Mouse (Mus musculus) heart, embryonic 13.5 days (tissue): ENCODE data around the gene Rac2. TPM values are rescaled to one million over a fixed set of nuclear protein-coding genes. Genes with fewer than 3 reads are reported as not detected.

Experiments used
- ATAC-seq: fragments of 200-750 bp; cut with Nextera tagmentation; 2 replicates; pipeline ENCODE4 v1.8.0; 2017; ENCODE audit warnings: moderate TSS enrichment; ENCODE audit not compliant: insufficient number of reproducible peaks, low FRiP score, low TSS enrichment; ENCODE audit errors: extremely low read depth
- H3K27ac ChIP-seq: fragments of 300-500 bp; sonication (generic); replicated peaks from 2 replicates; pipeline ENCODE4 v1.5.1; 2015; ENCODE audit warnings: moderate library complexity, mild to moderate bottlenecking, inconsistent platforms
- H3K27me3 ChIP-seq: fragments of 300-500 bp; sonication (generic); replicated peaks from 2 replicates; pipeline ENCODE4 v1.6.1; 2015; ENCODE audit warnings: mild to moderate bottlenecking, inconsistent platforms
- H3K36me3 ChIP-seq: fragments of 300-500 bp; sonication (generic); 2 replicates; pipeline ENCODE4 v1.6.1; 2015; ENCODE audit warnings: mild to moderate bottlenecking, inconsistent platforms
- H3K4me1 ChIP-seq: fragments of 300-500 bp; sonication (generic); 2 replicates; pipeline ENCODE4 v1.6.1; 2015; ENCODE audit warnings: inconsistent platforms
- H3K4me2 ChIP-seq: fragments of 300-500 bp; sonication (generic); 2 replicates; pipeline ENCODE4 v1.6.1; 2015; ENCODE audit warnings: inconsistent platforms, mild to moderate bottlenecking, moderate library complexity
- H3K4me3 ChIP-seq: fragments of 300-500 bp; sonication (generic); 2 replicates; pipeline ENCODE4 v1.5.1; 2015; ENCODE audit warnings: moderate library complexity, mild to moderate bottlenecking, inconsistent platforms
- H3K9ac ChIP-seq: fragments of 300-500 bp; sonication (generic); 2 replicates; pipeline ENCODE4 v1.6.1; 2015; ENCODE audit warnings: inconsistent platforms, mild to moderate bottlenecking, moderate library complexity
- H3K9me3 ChIP-seq: fragments of 300-500 bp; sonication (generic); 2 replicates; pipeline ENCODE4 v1.6.1; 2016; ENCODE audit warnings: inconsistent platforms
- WGBS: fragments of 180-500 bp; shearing (Covaris S2); methylation state at CpG from one replicate; pipeline ENCODE4 v1.1.7; 2015; ENCODE audit warnings: mixed read lengths; 5-methylcytosine and 5-hydroxymethylcytosine counted together
- polyA plus RNA-seq: library from polyadenylated mRNA; unstranded; fragments of >200 nt; fragmentation: Nextera tagmentation; extraction: Ambion mirVana; gene quantifications from 2 replicates; pipeline ENCODE4 v1.2.1, GENCODE M21; 2015

The Rac2 gene
- polyA plus RNA-seq, 1 experiment from 2014 or later = 7.6 TPM

DNA sequence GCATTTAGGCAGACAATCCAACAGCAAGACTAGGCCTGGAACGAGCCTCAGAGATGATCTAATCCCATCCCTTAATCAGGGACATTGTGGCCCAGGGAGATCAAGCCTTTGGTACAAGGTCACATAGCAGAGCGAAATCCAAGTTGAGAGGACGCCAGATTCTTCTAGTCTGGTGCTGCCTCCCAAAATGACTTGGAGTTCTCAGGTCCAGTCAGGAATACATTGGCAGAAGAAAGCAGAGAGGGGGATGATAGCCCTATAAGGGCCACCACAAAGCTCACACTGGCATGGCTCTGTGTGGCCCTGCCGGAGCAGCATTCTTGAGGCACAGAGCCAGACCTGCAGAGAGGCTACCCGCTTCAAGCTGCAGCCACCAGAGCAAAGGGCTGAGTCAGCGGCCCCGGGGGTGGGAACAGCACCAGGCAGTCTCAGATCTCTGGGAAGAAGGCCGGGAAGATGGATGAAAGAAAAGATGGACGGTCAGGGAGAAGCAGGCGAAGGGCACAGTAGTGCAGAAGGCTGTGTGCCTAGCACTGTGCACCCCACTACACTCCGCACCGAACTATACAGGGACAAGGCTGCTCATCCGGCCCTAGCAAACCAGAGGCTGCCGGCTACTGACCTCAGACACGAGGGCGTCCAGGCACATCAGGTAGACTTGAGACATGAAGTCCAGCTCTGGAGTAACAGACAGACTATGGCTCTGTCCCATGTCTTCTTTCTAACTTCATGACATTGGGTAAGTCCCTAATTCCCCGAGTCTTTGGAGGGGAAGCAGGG is 41.7 kb downstream of the Rac2 start, which contains the start of gene C1qtnf6:
Gene C1qtnf6 (minus strand): TSS at position 746 of the 780 bp plus-strand sequence.
- H3K27me3 ChIP-seq = no peaks in the 10 kb centered on the region
- H3K4me1 ChIP-seq = peaks cover 48% of the 10 kb centered on the region
- H3K4me3 ChIP-seq = peak within 1 kb of the TSS; percentile 46
- peak within 1 kb of the TSS; percentile 88 for H3K27ac ChIP-seq
- WGBS = 59% methylated on average over 17 of the region's 17 CpGs
- peak within 1 kb of the TSS; percentile 68 for H3K4me2 ChIP-seq
- H3K36me3 ChIP-seq = peaks cover 6% of the 10 kb centered on the region
- no peak for ATAC-seq
- peak within 1 kb of the TSS; percentile 85 for H3K9ac ChIP-seq
- no peaks in the 10 kb centered on the region for H3K9me3 ChIP-seq

DNA sequence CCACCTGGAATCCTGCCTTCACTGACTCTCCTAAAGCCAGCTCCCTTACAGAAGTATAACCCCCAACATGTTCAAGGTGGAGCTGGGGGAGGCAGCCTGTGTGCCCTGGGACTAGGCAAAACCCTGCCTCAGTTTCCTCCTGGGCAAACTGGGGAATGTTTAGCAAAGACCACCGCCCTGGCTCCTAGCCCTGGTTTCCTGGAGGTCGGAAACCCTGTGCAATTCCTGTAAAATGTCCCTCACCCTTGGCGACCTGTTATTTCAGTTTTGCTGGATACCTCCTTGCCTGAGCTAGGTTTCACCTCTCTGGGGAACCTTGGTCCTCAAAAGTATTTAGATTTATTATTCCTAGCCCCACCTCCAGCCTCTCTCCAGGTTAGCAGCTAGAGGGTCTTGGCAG is 42.4 kb downstream of the Rac2 start:
- Histone ChIP-seq H3K27me3 (no peaks in the 10 kb centered on the region), H3K4me2 (peak overlapping the region; percentile 78), H3K9me3 (no peaks in the 10 kb centered on the region), H3K9ac (peak overlapping the region; percentile 85), H3K36me3 (peaks cover 7% of the 10 kb centered on the region), H3K4me1 (peaks cover 48% of the 10 kb centered on the region), H3K27ac (peak overlapping the region; percentile 88), H3K4me3 (peak overlapping the region; percentile 57; the same call in 1 of the 2 replicates)
- WGBS = 67% methylated on average over 3 of the region's 3 CpGs
- no peak for ATAC-seq

GRCm38 (mm10) chr15:78529428-78529990 is 43.1 kb downstream of the Rac2 start:
- peak overlapping the region; percentile 85 for H3K9ac ChIP-seq
- H3K4me1 ChIP-seq = peaks cover 48% of the 10 kb centered on the region
- H3K27ac ChIP-seq = peak overlapping the region; percentile 88
- peaks cover 11% of the 10 kb centered on the region for H3K36me3 ChIP-seq
- no peaks in the 10 kb centered on the region for H3K9me3 ChIP-seq
- peak; percentile 60 for ATAC-seq
- no peaks in the 10 kb centered on the region for H3K27me3 ChIP-seq
- H3K4me3 ChIP-seq = peak overlapping the region; percentile 57
- H3K4me2 ChIP-seq = peak overlapping the region; percentile 78
- WGBS = 1% methylated on average over 15 of the region's 15 CpGs

DNA sequence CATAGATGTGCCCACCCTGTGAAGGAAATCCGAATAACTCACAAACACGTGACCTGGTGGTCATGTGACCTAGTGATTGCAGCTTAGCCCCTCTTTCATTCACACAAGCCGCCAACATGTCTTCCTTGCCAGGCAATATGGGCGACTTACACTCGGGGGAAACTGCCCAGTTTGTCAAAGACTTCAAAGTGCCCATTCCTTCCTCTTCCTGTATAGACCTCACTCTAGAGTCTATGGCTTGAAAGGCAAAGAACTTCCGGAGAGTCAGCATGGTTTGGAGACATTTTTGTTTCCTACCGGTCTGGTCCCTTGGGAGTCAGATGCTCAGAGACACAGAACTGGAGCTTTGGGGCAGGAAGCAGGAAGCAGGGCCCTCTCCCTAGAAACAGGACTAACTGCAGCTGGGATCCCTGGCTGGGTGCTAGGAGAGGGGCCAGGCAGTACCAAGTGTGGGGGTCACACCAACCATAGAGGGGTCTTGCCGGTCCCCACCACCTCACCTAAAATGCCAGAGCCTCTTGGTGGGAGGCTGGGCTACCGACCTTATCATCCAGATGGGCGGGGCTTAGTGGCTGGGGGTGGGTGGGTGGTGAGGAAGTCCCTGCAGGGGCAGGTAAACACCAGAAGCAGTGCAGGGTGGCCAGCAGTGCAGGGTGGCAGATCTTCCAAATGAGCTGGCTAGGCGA is 43.7 kb downstream of the Rac2 start:
- peak overlapping the region; percentile 57 for H3K4me3 ChIP-seq
- H3K9ac ChIP-seq = peak overlapping the region; percentile 85
- H3K36me3 ChIP-seq = peaks cover 11% of the 10 kb centered on the region
- H3K27me3 ChIP-seq = no peaks in the 10 kb centered on the region
- H3K4me2 ChIP-seq = peak overlapping the region; percentile 78
- peak overlapping the region; percentile 88 for H3K27ac ChIP-seq
- 31% methylated on average over 11 of the region's 11 CpGs for WGBS
- peaks cover 48% of the 10 kb centered on the region for H3K4me1 ChIP-seq
- no peak for ATAC-seq
- H3K9me3 ChIP-seq = no peaks in the 10 kb centered on the region

- Histone ChIP-seq H3K27ac (peak overlapping the region; percentile 88), H3K36me3 (peaks cover 11% of the 10 kb centered on the region), H3K4me1 (peaks cover 48% of the 10 kb centered on the region), H3K4me2 (peak overlapping the region; percentile 78), H3K27me3 (no peaks in the 10 kb centered on the region; the same call in 1 of the 2 replicates), H3K4me3 (peak overlapping the region; percentile 57), H3K9me3 (no peaks in the 10 kb centered on the region), H3K9ac (peak overlapping the region; percentile 85)
- no peak for ATAC-seq
- 41% methylated on average over 7 of the region's 7 CpGs for WGBS
These were observed 44.6 kb downstream of the Rac2 start for GRCm38 (mm10) chr15:78527973-78528372.

DNA sequence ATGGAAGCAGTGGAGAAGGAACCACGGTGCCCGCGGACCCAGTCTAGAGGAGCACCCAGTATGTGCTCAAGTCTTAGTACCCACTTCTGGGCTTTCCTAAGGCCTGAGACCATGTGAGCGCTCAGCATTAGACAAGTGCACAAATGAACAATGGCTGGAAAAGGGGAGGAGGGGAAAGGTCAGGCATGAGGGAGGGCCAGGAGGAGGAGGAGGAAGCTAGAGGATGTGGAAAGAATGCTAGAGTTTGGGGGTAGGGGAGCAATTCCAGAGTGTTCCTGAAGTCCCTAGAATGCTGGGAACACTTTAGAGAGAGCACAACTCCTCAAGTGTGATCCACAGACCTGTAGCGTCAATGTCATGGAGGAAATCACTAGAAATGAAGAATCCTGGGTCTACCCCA is 48.4 kb downstream of the Rac2 start:
- Histone ChIP-seq H3K4me1 (peaks cover 37% of the 10 kb centered on the region), H3K36me3 (peaks cover 11% of the 10 kb centered on the region), H3K27ac (no peak overlapping the region), H3K4me2 (no peak overlapping the region), H3K9me3 (no peaks in the 10 kb centered on the region), H3K27me3 (peaks cover 2% of the 10 kb centered on the region; the same call in 1 of the 2 replicates), H3K9ac (no peak overlapping the region), H3K4me3 (no peak overlapping the region)
- 80% methylated on average over 5 of the region's 5 CpGs for whole genome bisulfite sequencing
- ATAC-seq = no peak

DNA sequence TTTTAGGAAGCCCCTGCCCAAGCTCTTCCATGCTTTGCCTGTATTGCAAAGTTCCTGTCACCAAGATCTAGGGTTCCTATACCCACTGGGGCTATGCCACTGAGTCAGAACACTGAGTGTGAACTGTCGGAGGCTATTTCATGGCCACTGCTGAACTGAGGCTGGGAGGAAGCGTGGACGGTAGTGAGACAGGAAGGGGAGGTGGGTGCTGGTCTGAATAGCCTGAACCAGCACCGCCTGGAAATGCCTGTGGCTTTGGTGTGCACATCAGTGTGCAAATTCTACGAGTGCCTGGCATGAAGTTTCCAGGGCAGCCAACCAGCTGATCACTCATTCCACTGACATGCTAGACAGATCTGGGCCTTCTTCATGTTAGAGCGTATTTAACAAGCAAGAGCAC is 50.7 kb downstream of the Rac2 start:
- WGBS = 68% methylated on average over 6 of the region's 6 CpGs
- Histone ChIP-seq H3K4me3 (no peak overlapping the region), H3K9me3 (no peaks in the 10 kb centered on the region), H3K27ac (no peak overlapping the region), H3K4me1 (peaks cover 22% of the 10 kb centered on the region), H3K4me2 (no peak overlapping the region), H3K36me3 (peaks cover 11% of the 10 kb centered on the region), H3K27me3 (peaks cover 2% of the 10 kb centered on the region; the same call in 1 of the 2 replicates), H3K9ac (no peak overlapping the region)
- no peak for ATAC-seq

DNA sequence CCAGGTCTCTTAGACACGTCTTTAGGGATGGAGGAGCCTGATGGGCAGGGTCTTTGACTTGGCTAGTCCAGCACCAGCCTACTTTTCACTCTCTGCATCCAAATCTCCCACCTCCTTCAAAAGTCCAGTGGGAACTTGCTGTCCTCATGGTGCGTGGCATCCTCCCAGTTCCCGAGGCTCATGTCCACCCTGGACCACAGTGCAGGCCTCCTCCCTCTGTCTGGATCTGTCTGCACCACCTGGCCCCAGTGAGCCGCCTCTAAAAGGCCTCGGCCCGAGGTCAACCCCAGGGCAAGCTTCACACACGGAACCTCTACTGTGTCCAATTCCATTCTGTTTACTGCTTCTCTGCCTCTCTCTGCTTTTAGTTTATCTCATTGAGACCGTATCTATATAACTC is 51.3 kb downstream of the Rac2 start:
- no peak for ATAC-seq
- Histone ChIP-seq H3K9me3 (no peaks in the 10 kb centered on the region), H3K9ac (no peak overlapping the region), H3K4me2 (no peak overlapping the region), H3K36me3 (peaks cover 10% of the 10 kb centered on the region), H3K27me3 (peaks cover 2% of the 10 kb centered on the region; the same call in 1 of the 2 replicates), H3K4me1 (peaks cover 22% of the 10 kb centered on the region), H3K27ac (no peak overlapping the region), H3K4me3 (no peak overlapping the region)
- WGBS = 56% methylated on average over 8 of the region's 8 CpGs

GRCm38 (mm10) chr15:78520112-78520715 is 52.4 kb downstream of the Rac2 start:
- Histone ChIP-seq H3K4me2 (no peak overlapping the region), H3K4me1 (peaks cover 22% of the 10 kb centered on the region), H3K9ac (no peak overlapping the region), H3K27ac (no peak overlapping the region), H3K4me3 (no peak overlapping the region), H3K9me3 (no peaks in the 10 kb centered on the region), H3K36me3 (peaks cover 4% of the 10 kb centered on the region; the same call in 1 of the 2 replicates), H3K27me3 (peaks cover 2% of the 10 kb centered on the region; the same call in 1 of the 2 replicates)
- ATAC-seq = no peak
- WGBS = 59% methylated on average over 13 of the region's 13 CpGs

DNA sequence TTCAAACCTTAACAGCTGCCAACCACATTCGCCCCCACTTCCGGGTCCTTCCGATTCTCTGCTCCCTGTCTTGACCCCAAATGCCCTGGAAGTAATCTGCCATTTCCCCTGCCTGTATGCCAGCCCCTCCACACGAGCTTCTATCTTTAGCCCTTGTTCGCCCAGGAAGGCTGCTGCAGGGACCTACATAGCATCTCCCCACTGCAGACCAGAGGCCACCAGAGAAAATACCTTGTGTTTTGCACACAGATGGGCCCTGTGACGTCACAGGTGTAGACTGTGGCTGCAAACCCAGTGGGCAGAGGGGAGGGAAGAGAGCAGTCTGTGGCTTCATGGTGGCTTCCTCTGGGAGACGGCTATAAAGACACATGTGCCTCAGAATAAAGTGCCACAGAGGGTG is 54.4 kb downstream of the Rac2 start:
- WGBS = 45% methylated on average over 7 of the region's 7 CpGs
- H3K4me1 ChIP-seq = peaks cover 29% of the 10 kb centered on the region
- H3K9ac ChIP-seq = peak overlapping the region; percentile 44; the same call in 1 of the 2 replicates
- no peak overlapping the region for H3K4me2 ChIP-seq
- H3K9me3 ChIP-seq = no peaks in the 10 kb centered on the region
- peaks cover 2% of the 10 kb centered on the region; the same call in 1 of the 2 replicates for H3K27me3 ChIP-seq
- no peak overlapping the region for H3K4me3 ChIP-seq
- H3K27ac ChIP-seq = no peak overlapping the region
- no peaks in the 10 kb centered on the region for H3K36me3 ChIP-seq
- no peak for ATAC-seq

DNA sequence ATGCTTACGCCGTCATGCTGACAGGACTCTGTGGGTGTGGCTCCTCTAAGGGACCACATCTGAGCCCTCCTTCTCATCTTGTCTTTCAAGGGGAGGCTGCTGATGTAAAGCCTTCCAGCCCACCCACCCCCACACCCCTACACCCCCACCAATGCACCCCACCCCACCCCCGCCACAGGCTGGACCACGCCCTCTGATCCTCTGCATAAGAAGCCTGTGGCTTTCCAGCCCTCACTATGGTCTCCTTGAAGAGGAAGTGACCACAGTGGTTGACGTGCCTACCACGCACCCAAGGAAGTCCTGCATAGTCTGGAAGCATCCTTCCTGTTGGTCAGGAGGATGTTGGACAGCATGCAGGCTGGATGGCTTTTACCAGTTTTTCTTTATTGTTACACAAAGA is 56.8 kb downstream of the Rac2 start:
- H3K36me3 ChIP-seq = no peaks in the 10 kb centered on the region
- H3K27ac ChIP-seq = no peak overlapping the region
- no peaks in the 10 kb centered on the region for H3K27me3 ChIP-seq
- WGBS = 67% methylated on average over 6 of the region's 6 CpGs
- H3K4me1 ChIP-seq = peaks cover 24% of the 10 kb centered on the region
- no peak overlapping the region for H3K4me3 ChIP-seq
- H3K9me3 ChIP-seq = no peaks in the 10 kb centered on the region
- H3K9ac ChIP-seq = no peak overlapping the region
- ATAC-seq = no peak
- no peak overlapping the region for H3K4me2 ChIP-seq
